ENCODE assay signal across 27 mouse cellular contexts in the genomic region with DNA sequence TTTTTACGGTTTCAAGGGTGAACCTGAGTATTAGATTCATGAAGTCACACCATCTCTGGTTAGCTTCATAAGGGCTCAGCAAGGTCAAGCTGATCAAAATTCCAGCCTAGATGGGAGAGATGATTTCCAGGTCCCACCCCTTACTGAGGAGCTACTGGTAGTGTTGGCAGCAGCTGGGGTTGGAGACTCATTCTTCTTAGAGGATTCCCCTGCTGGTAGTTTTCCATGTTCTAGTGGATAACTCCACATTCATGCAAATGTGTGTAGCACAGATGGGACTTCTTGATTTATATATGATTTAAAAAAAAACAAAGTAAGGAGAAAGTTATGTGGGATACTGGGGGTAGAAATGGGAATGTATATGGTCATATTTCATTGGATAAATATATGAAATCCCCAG.
"Had no signal": no experiment of that assay in that cellular context is flagged by ENCODE, and none has a peak within 500 bp of the region (broad histone marks: within the 10 kb centered on the region; RNA-seq: fewer than 3 reads in every experiment).

No protein-coding gene starts in this region.

- H3K27me3 ChIP-seq: heart, embryonic 12.5 days; hindbrain, embryonic 12.5 days; intestine, embryonic 15.5 days; limb, embryonic 13.5 days; limb, embryonic 15.5 days; liver, embryonic 12.5 days had no signal

- H3K9me3 ChIP-seq: heart, embryonic 10.5 days; heart, embryonic 12.5 days; hindbrain, embryonic 10.5 days; hindbrain, embryonic 12.5 days; intestine, embryonic 15.5 days; limb, embryonic 15.5 days; liver, embryonic 12.5 days had no signal

- H3K4me2 ChIP-seq: heart, embryonic 12.5 days; hindbrain, embryonic 12.5 days; hindbrain, embryonic 14.5 days; intestine, embryonic 15.5 days; limb, embryonic 13.5 days; limb, embryonic 15.5 days; liver, embryonic 12.5 days had no signal

- H3K9ac ChIP-seq: heart, embryonic 12.5 days; hindbrain, embryonic 12.5 days; hindbrain, embryonic 14.5 days; intestine, embryonic 15.5 days; limb, embryonic 13.5 days; limb, embryonic 15.5 days; liver, embryonic 12.5 days; liver, embryonic 14.5 days had no signal

- H3K4me3 ChIP-seq: gastrocnemius, adult 2 months; heart, embryonic 10.5 days; heart, embryonic 12.5 days; hindbrain, embryonic 10.5 days; hindbrain, embryonic 12.5 days; intestine, embryonic 15.5 days; limb, embryonic 13.5 days; limb, embryonic 15.5 days; liver, embryonic 12.5 days had no signal

- H3K36me3 ChIP-seq: heart, embryonic 10.5 days; heart, embryonic 12.5 days; hindbrain, embryonic 10.5 days; hindbrain, embryonic 12.5 days; intestine, embryonic 15.5 days; limb, embryonic 13.5 days; limb, embryonic 15.5 days; liver, embryonic 12.5 days had no signal

- H3K27ac ChIP-seq: gastrocnemius, adult 2 months; heart, embryonic 10.5 days; hindbrain, embryonic 10.5 days; hindbrain, embryonic 12.5 days; hindbrain, embryonic 14.5 days; intestine, embryonic 15.5 days; limb, embryonic 13.5 days; limb, embryonic 15.5 days; liver, embryonic 12.5 days; liver, embryonic 14.5 days had no signal

- DNase-seq: gastrocnemius, adult 2 months; gastrocnemius, postnatal 10 days; gastrocnemius, postnatal 25 days; heart, adult 18-20 months; heart, postnatal 10 days; heart, postnatal 4 days; kidney, adult 18-20 months; kidney, adult 8-10 months; kidney, postnatal 10 days; kidney, postnatal 25 days; kidney, postnatal 4 days; layer of hippocampus, adult 9-11 months; layer of hippocampus, postnatal 36 days; left cerebral cortex, postnatal 4 days had no signal

- H3K4me1 ChIP-seq: heart, embryonic 10.5 days; heart, embryonic 12.5 days; hindbrain, embryonic 10.5 days; hindbrain, embryonic 12.5 days; intestine, embryonic 15.5 days; limb, embryonic 13.5 days; limb, embryonic 15.5 days; liver, embryonic 12.5 days had no signal

- ATAC-seq: hindbrain, embryonic 16.5 days; inflammation-experienced regulatory T-cells, adult 6 months; intestine, embryonic 15.5 days; intestine, postnatal 0 days; liver, embryonic 12.5 days had no signal
